Mouse (Mus musculus) kidney, adult 2 months (tissue): ENCODE measurements at regions not wholly inside any gene's neighbourhood (a gene's known extent, or its start where the extent isn't known, plus 50 kb on each side); places are given as distances from the start of the nearest gene placed in this dataset.

Experiments
- CTCF ChIP-seq: fragments of 200-500 bp; conservative IDR thresholded peaks from 2 replicates; pipeline ENCODE4 v1.5.1; 2011; ENCODE audit warnings: low read depth, mild to moderate bottlenecking, control low read depth, low read length, moderate library complexity, mixed read lengths; ENCODE audit not compliant: insufficient read depth, insufficient read length
- POLR2A ChIP-seq: fragments of 200-500 bp; IDR thresholded peaks from one replicate; pipeline ENCODE4 v1.6.1; 2011; ENCODE audit warnings: low read depth, low read length, control low read depth

- TF ChIP-seq CTCF (no peak), POLR2A (no peak)
Observed at GRCm38 (mm10) chr4:124326301-124326700, 284.3 kb downstream of the 3100002H09Rik start.
